Mouse (Mus musculus): ENCODE results near the gene Fto. TPM values are rescaled to one million over a fixed set of nuclear protein-coding genes. Genes with fewer than 3 reads are reported as not detected.

The Fto gene
- total and polyA plus RNA-seq, 3 experiments = 8.4 to 43.2 (median 15.7) TPM

DNA sequence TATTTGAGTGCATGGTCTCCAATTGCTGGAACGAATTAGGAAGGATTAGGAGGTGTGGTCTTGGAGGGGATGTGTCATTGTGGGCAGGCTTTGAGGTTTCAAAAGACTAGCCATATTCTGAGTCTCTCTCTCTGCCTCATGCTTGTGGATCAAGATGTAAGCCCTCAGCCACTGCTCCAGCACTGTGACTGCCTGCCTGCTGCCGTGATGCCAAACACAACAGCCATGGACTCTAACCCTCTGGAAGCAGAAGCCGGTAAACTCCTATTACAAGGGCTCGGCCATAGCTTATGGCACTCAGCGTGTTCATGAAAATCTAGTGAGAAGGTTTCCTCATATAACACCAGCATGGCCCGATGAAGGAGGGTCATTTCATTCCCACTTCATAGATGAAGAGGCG is 36.5 kb downstream of the Fto start:
- no peaks in the 10 kb centered on the region for H3K27me3 ChIP-seq (replicated peaks)
- in situ Hi-C loops (cut with MboI; ENCODE audit: low pct_ligation_motif_present, low pct_unique_long_range_greater_than_20kb, low sequenced_read_pairs) = no loop called here
- H3K79me2 ChIP-seq (replicated peaks; ENCODE audit: control insufficient read depth, extremely low read depth, insufficient read depth, poor library complexity, severe bottlenecking) = no peaks in the 10 kb centered on the region
- H3K27ac ChIP-seq (ENCODE audit: insufficient read depth, low read depth) = no peak overlapping the region
- no peak for TF ChIP-seq ZMIZ1 (IDR thresholded peaks at IDR 0.05; ENCODE audit: low read depth, low read length)
- TF ChIP-seq CHD1 (IDR thresholded peaks at IDR 0.05; ENCODE audit: low read depth, low read length) = no peak
- TF ChIP-seq TCF12 (IDR thresholded peaks at IDR 0.05; ENCODE audit: low read depth, low read length) = no peak
- no peak for TF ChIP-seq RAD21 (IDR thresholded peaks at IDR 0.05; ENCODE audit: low read depth, low read length)
- no peak for DNase-seq (ENCODE audit: extremely low read depth)
- H3K4me1 ChIP-seq (ENCODE audit: control insufficient read depth in 1 of 2, insufficient read depth in 2 of 2) = 0 out of 4 replicates have a peak, but pooled peaks cover 0 to 4% of the 10 kb centered on the region in 2 experiments
- dilution Hi-C loops (cut with MboI; ENCODE audit: extremely low pct_ligation_motif_present, extremely low pct_unique_long_range_greater_than_20kb, low sequenced_read_pairs) = no loop called here
- no peaks in the 10 kb centered on the region for H3K9me3 ChIP-seq (replicated peaks; ENCODE audit: low read length)
- H3K9ac ChIP-seq (ENCODE audit: insufficient read depth, low read depth) = no peak overlapping the region
- H3K4me2 ChIP-seq (ENCODE audit: insufficient read depth, low read depth, poor library complexity, severe bottlenecking) = no peak overlapping the region
- H3K4me3 ChIP-seq (replicated peaks in 1 of 3; ENCODE audit: low read depth in 2 of 3, low read length in 2 of 3, poor library complexity in 1 of 3) = no peak overlapping the region
- H3K36me3 ChIP-seq (replicated peaks in 1 of 2; ENCODE audit: control insufficient read depth in 1 of 2, insufficient read depth in 1 of 2, low read length in 1 of 2) = peaks cover 0 to 52% of the 10 kb centered on the region in 2 experiments

DNA sequence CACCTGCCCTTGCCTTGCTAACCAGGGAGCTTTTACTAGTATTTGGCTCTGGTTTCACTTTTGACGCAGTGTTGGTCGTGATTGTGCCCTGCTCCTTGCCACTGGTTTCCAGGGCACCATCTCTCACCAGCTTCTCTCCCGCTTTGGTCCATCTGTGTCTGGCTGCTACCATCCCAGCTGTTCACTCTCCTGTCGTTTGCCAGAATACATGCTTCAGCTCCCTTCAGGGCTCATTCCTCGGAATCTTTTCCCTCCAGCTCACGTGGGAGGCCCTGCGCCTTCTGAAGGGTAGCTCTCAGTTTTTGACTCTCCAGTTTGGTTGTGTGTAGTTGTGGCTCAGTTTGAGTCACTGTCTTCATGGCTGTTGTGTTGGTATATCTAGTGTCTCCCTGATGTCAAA is 37.3 kb downstream of the Fto start:
- no peak for DNase-seq (ENCODE audit: extremely low read depth)
- dilution Hi-C loops (cut with MboI; ENCODE audit: extremely low pct_ligation_motif_present, extremely low pct_unique_long_range_greater_than_20kb, low sequenced_read_pairs) (no loop called here), in situ Hi-C loops (cut with MboI; ENCODE audit: low pct_ligation_motif_present, low pct_unique_long_range_greater_than_20kb, low sequenced_read_pairs) (no loop called here)
- H3K36me3 ChIP-seq (replicated peaks in 1 of 2; ENCODE audit: control insufficient read depth in 1 of 2, insufficient read depth in 1 of 2, low read length in 1 of 2) = peaks cover 0 to 53% of the 10 kb centered on the region in 2 experiments
- H3K4me2 ChIP-seq (ENCODE audit: insufficient read depth, low read depth, poor library complexity, severe bottlenecking) = no peak overlapping the region
- no peaks in the 10 kb centered on the region for H3K9me3 ChIP-seq (replicated peaks; ENCODE audit: low read length)
- no peak overlapping the region for H3K9ac ChIP-seq (ENCODE audit: insufficient read depth, low read depth)
- TF ChIP-seq GABPA (IDR thresholded peaks at IDR 0.05; ENCODE audit: insufficient replicate concordance, low read depth, low read length) (no peak), POLR2AphosphoS2 (IDR thresholded peaks at IDR 0.05; ENCODE audit: low read depth, low read length) (no peak), MXI1 (IDR thresholded peaks at IDR 0.05; ENCODE audit: low read depth, low read length) (no peak), E2F4 (IDR thresholded peaks at IDR 0.05; ENCODE audit: insufficient replicate concordance, low read depth, low read length) (no peak), ELF1 (IDR thresholded peaks at IDR 0.05; ENCODE audit: low read depth, low read length) (no peak), CTCF (conservative IDR thresholded peaks at IDR 0.05 in 1 of 2, IDR thresholded peaks at IDR 0.05 in 1 of 2; ENCODE audit: low read depth in 2 of 2, low read length in 2 of 2) (no peak), KAT2A (IDR thresholded peaks at IDR 0.05; ENCODE audit: insufficient replicate concordance, low read length) (no peak), TBP (conservative IDR thresholded peaks at IDR 0.05; ENCODE audit: low read depth, low read length) (no peak), IRF4 (IDR thresholded peaks at IDR 0.05; ENCODE audit: low read depth, low read length) (no peak), MAZ (IDR thresholded peaks at IDR 0.05; ENCODE audit: low read depth, low read length) (no peak), USF1 (IDR thresholded peaks at IDR 0.05; ENCODE audit: low read depth, low read length) (no peak), CHD2 (IDR thresholded peaks at IDR 0.05; ENCODE audit: low read length) (no peak), CHD1 (IDR thresholded peaks at IDR 0.05; ENCODE audit: low read depth, low read length) (no peak), MAX (IDR thresholded peaks at IDR 0.05; ENCODE audit: low read length) (no peak), SIN3A (IDR thresholded peaks at IDR 0.05; ENCODE audit: low read length) (no peak), ZKSCAN1 (IDR thresholded peaks at IDR 0.05; ENCODE audit: borderline replicate concordance, low read depth, low read length) (no peak), SMC3 (IDR thresholded peaks at IDR 0.05; ENCODE audit: low read depth, low read length) (no peak), MYC (IDR thresholded peaks at IDR 0.05; ENCODE audit: low read depth, low read length) (no peak), RAD21 (IDR thresholded peaks at IDR 0.05; ENCODE audit: low read depth, low read length) (no peak)
- H3K79me2 ChIP-seq (replicated peaks; ENCODE audit: control insufficient read depth, extremely low read depth, insufficient read depth, poor library complexity, severe bottlenecking) = no peaks in the 10 kb centered on the region
- H3K27me3 ChIP-seq (replicated peaks) = no peaks in the 10 kb centered on the region
- no peak overlapping the region for H3K27ac ChIP-seq (ENCODE audit: insufficient read depth, low read depth)
- H3K4me3 ChIP-seq (replicated peaks in 1 of 3; ENCODE audit: low read depth in 2 of 3, low read length in 2 of 3, poor library complexity in 1 of 3) = no peak overlapping the region
- 0 out of 4 replicates have a peak, but pooled peaks cover 0 to 4% of the 10 kb centered on the region in 2 experiments for H3K4me1 ChIP-seq (ENCODE audit: control insufficient read depth in 1 of 2, insufficient read depth in 2 of 2)

Data from CH12.LX (cell line).